Mouse (Mus musculus) brain, adult 2 months (tissue): ENCODE data around the gene Dnajb8.

Source experiments
- DNase-seq: peaks from one replicate; pipeline ENCODE4 v3.0.0; 2011; ENCODE audit warnings: low read depth, low spot score

Gene Dnajb8

GRCm38 (mm10) chr6:88199001-88199717, 22.9 kb upstream of the Dnajb8 start:
- no peak for DNase-seq

GRCm38 (mm10) chr6:88199718-88200692, 22.1 kb upstream of the Dnajb8 start:
- no peak for DNase-seq

- DNase-seq, result no peak
Observed at GRCm38 (mm10) chr6:88200693-88201609, 21.1 kb upstream of the Dnajb8 start.

GRCm38 (mm10) chr6:88201926-88202700, 20.0 kb upstream of the Dnajb8 start:
- DNase-seq, result no peak

GRCm38 (mm10) chr6:88202921-88203690, 19.0 kb upstream of the Dnajb8 start:
- DNase-seq, result no peak

- no peak for DNase-seq
Observed at GRCm38 (mm10) chr6:88203791-88204405, 18.2 kb upstream of the Dnajb8 start.

- DNase-seq, result no peak
Observed at GRCm38 (mm10) chr6:88204531-88205385, 17.3 kb upstream of the Dnajb8 start.

- no peak for DNase-seq
Observed at GRCm38 (mm10) chr6:88205386-88205700, 16.7 kb upstream of the Dnajb8 start.

GRCm38 (mm10) chr6:88205937-88206336, 16.1 kb upstream of the Dnajb8 start:
- DNase-seq, result no peak

GRCm38 (mm10) chr6:88206566-88206965, 15.5 kb upstream of the Dnajb8 start:
- DNase-seq, result no peak

GRCm38 (mm10) chr6:88207403-88208033, 14.6 kb upstream of the Dnajb8 start:
- DNase-seq, result no peak

GRCm38 (mm10) chr6:88208321-88208720, 13.7 kb upstream of the Dnajb8 start:
- DNase-seq, result no peak

- no peak for DNase-seq
Observed at GRCm38 (mm10) chr6:88209453-88209852, 12.6 kb upstream of the Dnajb8 start.

- DNase-seq, result no peak
Observed at GRCm38 (mm10) chr6:88210182-88210581, 11.9 kb upstream of the Dnajb8 start.

- DNase-seq, result no peak
Observed at GRCm38 (mm10) chr6:88215797-88216196, 6.3 kb upstream of the Dnajb8 start.

- no peak for DNase-seq
Observed at GRCm38 (mm10) chr6:88216199-88216598, 5.9 kb upstream of the Dnajb8 start.

GRCm38 (mm10) chr6:88219094-88219493, 3.0 kb upstream of the Dnajb8 start:
- DNase-seq, result no peak

- DNase-seq, result no peak
Observed at GRCm38 (mm10) chr6:88226570-88226994, 4.5 kb downstream of the Dnajb8 start.
